In the genomic region with DNA sequence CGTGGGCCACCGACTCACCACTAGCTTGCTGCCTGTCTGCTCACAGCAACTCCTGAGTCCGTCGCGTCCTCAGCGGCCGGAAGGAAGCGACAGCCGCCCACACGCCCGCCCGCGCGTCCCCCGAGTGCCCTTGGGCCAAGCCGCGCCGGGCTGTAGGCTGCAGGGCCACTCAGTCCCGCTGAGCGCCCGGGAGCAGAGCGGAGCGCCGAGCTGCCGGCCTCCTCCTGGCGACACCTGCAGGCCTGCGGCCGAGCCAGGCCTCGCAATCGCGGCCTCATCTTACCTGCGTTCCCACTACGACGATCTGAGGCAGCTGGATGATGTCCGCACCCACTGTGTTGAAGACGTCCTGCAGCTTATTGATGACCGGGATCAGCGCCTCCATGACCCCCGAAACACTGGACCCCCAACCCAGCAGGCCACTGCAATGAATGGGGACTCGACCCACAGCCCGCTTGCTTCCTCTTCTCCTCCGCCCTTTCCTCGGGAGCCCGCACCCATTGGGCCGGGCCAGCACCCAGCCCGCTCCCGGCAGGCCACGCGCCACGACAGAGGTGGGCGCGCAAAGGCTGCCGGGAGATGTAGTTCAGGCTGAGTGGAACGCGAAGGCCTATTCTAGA, we compare ENCODE assay signal across 8 mouse cellular contexts. TPM values are rescaled to one million over a fixed set of nuclear protein-coding genes. Genes with fewer than 3 reads are reported as not detected.
DNase-seq lines count a peak whose midpoint lies in the region; ATAC-seq and TF ChIP-seq lines count a peak whose summit lies in the region.

Gene Dnm1l, minus strand, starts transcription at position 479 of the 620 bp plus-strand sequence.

- H3ac ChIP-seq in C2C12 (ENCODE audit: control insufficient read depth, insufficient read length, low read depth) (peak within 1 kb of the TSS; percentile 97), myocyte (ENCODE audit: control insufficient read depth, insufficient read length) (peak within 1 kb of the TSS; percentile 15)

- peak; percentile 97 for DNase-seq in brain, embryonic 14.5 days (ENCODE audit: low read depth)
- peak; percentile 86 for DNase-seq in liver, adult 2 months (ENCODE audit: extremely low read depth, low read depth, low spot score)
- peak; percentile 92 for DNase-seq in splenic B cell, adult 2 months (ENCODE audit: low read depth, low spot score)

- TF ChIP-seq CTCF in C2C12 (IDR thresholded peaks at IDR 0.05; ENCODE audit: control insufficient read depth, insufficient read depth, insufficient read length), result peak; percentile 10
- TF ChIP-seq CTCF in brain, embryonic 14.5 days (IDR thresholded peaks at IDR 0.05; ENCODE audit: borderline replicate concordance, extremely low read depth, insufficient read depth, insufficient read length), result peak; percentile 31; the same call in 1 of the 2 replicates
- TF ChIP-seq CTCF in liver, adult 2 months (IDR thresholded peaks at IDR 0.05; ENCODE audit: low read depth, low read length), result peak; percentile 24; the same call in 1 of the 2 replicates

- peak within 1 kb of the TSS; percentile 95 for H3K9ac ChIP-seq in heart, embryonic 11.5 days (ENCODE audit: low read depth, low read length)
- peak within 1 kb of the TSS; percentile 94 for H3K9ac ChIP-seq in kidney, embryonic 16.5 days (replicated peaks; ENCODE audit: low read length)
- H3K9ac ChIP-seq in liver, adult 2 months (ENCODE audit: low read depth, low read length), result peak within 1 kb of the TSS; percentile 86

- no peaks in the 10 kb centered on the region for H3K9me3 ChIP-seq in erythroblast, embryonic 14.5 days (ENCODE audit: control insufficient read depth, low read length)
- H3K9me3 ChIP-seq in heart, embryonic 11.5 days (replicated peaks; ENCODE audit: control insufficient read depth, low read length), result no peaks in the 10 kb centered on the region
- H3K9me3 ChIP-seq in kidney, embryonic 16.5 days (ENCODE audit: low read length), result no peaks in the 10 kb centered on the region

- peak within 1 kb of the TSS; percentile 63 for H3K4me2 ChIP-seq in heart, embryonic 11.5 days
- H3K4me2 ChIP-seq in kidney, embryonic 16.5 days (replicated peaks; ENCODE audit: low read depth, low read length), result peak within 1 kb of the TSS; percentile 73
- peak within 1 kb of the TSS; percentile 88 for H3K4me2 ChIP-seq in myocyte (ENCODE audit: low read depth)

- H3K4me3 ChIP-seq in C2C12 (ENCODE audit: insufficient read depth, poor library complexity, severe bottlenecking), result peak within 1 kb of the TSS; percentile 75
- H3K4me3 ChIP-seq in erythroblast, embryonic 14.5 days (replicated peaks), result peak within 1 kb of the TSS; percentile 91
- peak within 1 kb of the TSS; percentile 80 for H3K4me3 ChIP-seq in heart, embryonic 11.5 days (ENCODE audit: low read depth, low read length)
- H3K4me3 ChIP-seq in kidney, embryonic 16.5 days (ENCODE audit: low read length), result peak within 1 kb of the TSS; percentile 92
- peak within 1 kb of the TSS; percentile 97 for H3K4me3 ChIP-seq in liver, adult 2 months (ENCODE audit: insufficient read depth, low read depth, low read length)
- peak within 1 kb of the TSS; percentile 86 for H3K4me3 ChIP-seq in myocyte

- peak; percentile 99 for ATAC-seq in heart, embryonic 11.5 days (replicated peaks; ENCODE audit: insufficient number of reproducible peaks, low FRiP score, low TSS enrichment)
- peak; percentile 100 for ATAC-seq in kidney, embryonic 16.5 days (ENCODE audit: low FRiP score, low TSS enrichment)

- TF ChIP-seq POLR2A in brain, embryonic 14.5 days (IDR thresholded peaks at IDR 0.05; ENCODE audit: borderline replicate concordance, extremely low read depth, insufficient read depth, insufficient read length, poor library complexity, severe bottlenecking), result peak; percentile 58
- TF ChIP-seq POLR2A in liver, adult 2 months (IDR thresholded peaks at IDR 0.05; ENCODE audit: extremely low read depth, insufficient read depth, low read length), result peak; percentile 64; the same call in 1 of the 2 replicates
- peak; percentile 69 for TF ChIP-seq POLR2A in myocyte (IDR thresholded peaks at IDR 0.05; ENCODE audit: insufficient read length, low read depth)

- WGBS in heart, embryonic 11.5 days (ENCODE audit: insufficient replicate concordance), result under 1% methylated on average over 55 of the region's 55 CpGs
- under 1% methylated on average over 55 of the region's 55 CpGs for WGBS in kidney, embryonic 16.5 days
- under 1% methylated on average over 55 of the region's 55 CpGs for WGBS in liver, adult 2 months

- H3K27me3 ChIP-seq in C2C12 (ENCODE audit: control insufficient read depth, insufficient read depth, insufficient read length) (no peaks in the 10 kb centered on the region), myocyte (ENCODE audit: control insufficient read depth, insufficient read depth, insufficient read length) (no peaks in the 10 kb centered on the region)
- H3K27me3 ChIP-seq in erythroblast, embryonic 14.5 days (ENCODE audit: control insufficient read depth), result no peaks in the 10 kb centered on the region
- H3K27me3 ChIP-seq in heart, embryonic 11.5 days (ENCODE audit: control insufficient read depth, insufficient read depth, low read length), result no peaks in the 10 kb centered on the region
- H3K27me3 ChIP-seq in kidney, embryonic 16.5 days (ENCODE audit: insufficient read depth, low read length), result no peaks in the 10 kb centered on the region
- H3K27me3 ChIP-seq in liver, adult 2 months (ENCODE audit: control insufficient read depth, insufficient read depth, low read length), result no peaks in the 10 kb centered on the region
- H3K27me3 ChIP-seq in splenic B cell, adult 2 months (ENCODE audit: control insufficient read depth, insufficient read depth, low read length, poor library complexity, severe bottlenecking), result no peaks in the 10 kb centered on the region

- H3K79me2 ChIP-seq in C2C12 (ENCODE audit: control insufficient read depth, insufficient read depth) (peaks cover 52% of the 10 kb centered on the region), myocyte (ENCODE audit: control insufficient read depth, insufficient read depth) (peaks cover 48% of the 10 kb centered on the region)
- H3K79me2 ChIP-seq in liver, adult 2 months (ENCODE audit: control insufficient read depth, insufficient read depth, low read length), result peaks cover 7% of the 10 kb centered on the region; the same call in 1 of the 2 replicates

- H3K79me3 ChIP-seq in C2C12 (ENCODE audit: low read depth), result peaks cover 48% of the 10 kb centered on the region

- H3K36me3 ChIP-seq in C2C12 (ENCODE audit: control insufficient read depth, insufficient read depth), result peaks cover under 1% of the 10 kb centered on the region
- H3K36me3 ChIP-seq in erythroblast, embryonic 14.5 days (ENCODE audit: control insufficient read depth), result peaks cover 2% of the 10 kb centered on the region; the same call in 1 of the 2 replicates
- no peaks in the 10 kb centered on the region for H3K36me3 ChIP-seq in heart, embryonic 11.5 days (ENCODE audit: control insufficient read depth, insufficient read depth, low read length)
- H3K36me3 ChIP-seq in kidney, embryonic 16.5 days (ENCODE audit: insufficient read depth, low read length), result 0 out of 2 replicates have a peak, but pooled peaks cover 2% of the 10 kb centered on the region
- H3K36me3 ChIP-seq in liver, adult 2 months (ENCODE audit: control insufficient read depth, insufficient read depth, low read length), result no peaks in the 10 kb centered on the region
- no peaks in the 10 kb centered on the region for H3K36me3 ChIP-seq in myocyte (ENCODE audit: control insufficient read depth, insufficient read depth)
- no peaks in the 10 kb centered on the region for H3K36me3 ChIP-seq in splenic B cell, adult 2 months (ENCODE audit: control insufficient read depth, insufficient read depth, low read length, poor library complexity, severe bottlenecking)

- peak within 1 kb of the TSS; percentile 98 for H3K27ac ChIP-seq in heart, embryonic 11.5 days (ENCODE audit: low read depth, low read length)
- H3K27ac ChIP-seq in kidney, embryonic 16.5 days (ENCODE audit: low read length), result peak within 1 kb of the TSS; percentile 88
- peak within 1 kb of the TSS; percentile 69 for H3K27ac ChIP-seq in liver, adult 2 months (replicated peaks; ENCODE audit: insufficient read depth, low read depth, low read length)

- peaks cover 20% of the 10 kb centered on the region for H3K4me1 ChIP-seq in erythroblast, embryonic 14.5 days (ENCODE audit: control insufficient read depth)
- no peaks in the 10 kb centered on the region for H3K4me1 ChIP-seq in heart, embryonic 11.5 days (ENCODE audit: control insufficient read depth, insufficient read depth, low read length)
- 0 out of 2 replicates have a peak, but pooled peaks cover 6% of the 10 kb centered on the region for H3K4me1 ChIP-seq in kidney, embryonic 16.5 days (ENCODE audit: insufficient read depth, low read length)
- peaks cover 6% of the 10 kb centered on the region; the same call in 1 of the 2 replicates for H3K4me1 ChIP-seq in liver, adult 2 months (ENCODE audit: control insufficient read depth, insufficient read depth, low read length)

TF ChIP-seq in C2C12, 6 proteins besides CTCF, POLR2A, EP300 and RAD21:
- TF ChIP-seq USF1 (IDR thresholded peaks at IDR 0.05; ENCODE audit: low read depth), result no peak
- TF ChIP-seq MAX (IDR thresholded peaks at IDR 0.05), result peak; percentile 13

TF ChIP-seq in myocyte, 11 proteins besides CTCF, POLR2A, EP300 and RAD21:
- peak; percentile 75 for TF ChIP-seq POLR2AphosphoS2 (IDR thresholded peaks at IDR 0.05; ENCODE audit: insufficient read length, low read depth)
- TF ChIP-seq MYOG (IDR thresholded peaks at IDR 0.05; ENCODE audit: control insufficient read depth in 1 of 3, insufficient read depth in 1 of 3, insufficient read length in 2 of 3, low read depth in 2 of 3), result peak in 1 of 3 experiments; percentile 26
- TF ChIP-seq USF1 (IDR thresholded peaks at IDR 0.05; ENCODE audit: low read depth), result no peak
- TF ChIP-seq REST (IDR thresholded peaks at IDR 0.05; ENCODE audit: insufficient read depth, insufficient read length), result no peak
- TF ChIP-seq MAX (IDR thresholded peaks at IDR 0.05; ENCODE audit: low read depth), result no peak

RNA-seq across cellular contexts. Expression of gene Dnm1l, which starts in this region (rescaled TPM):
- polyA plus RNA-seq in C2C12 (2012; fragmentation: generic; extraction: Trizol) (12.4 TPM), myocyte (2012; fragmentation: generic; extraction: Trizol) (19.2 TPM)
- polyA plus RNA-seq in brain, embryonic 14.5 days (2012; rRNA removed), result 62.1 and 81.2 TPM in 2 replicates
- polyA plus RNA-seq in erythroblast, embryonic 14.5 days (2012), result 0.73 and 0.76 TPM in 2 replicates
- 75.9 and 83.4 TPM in 2 replicates for polyA plus RNA-seq in heart, embryonic 11.5 days (2014; fragmentation: Nextera tagmentation; extraction: Ambion mirVana)
- 56.3 and 61.2 TPM in 2 replicates for polyA plus RNA-seq in kidney, embryonic 16.5 days (2015; fragmentation: Nextera tagmentation; extraction: Ambion mirVana)
- total RNA-seq in liver, adult 2 months (2014; rRNA removed), result 29.5 and 30.5 TPM in 2 replicates
- polyA plus RNA-seq in liver, adult 2 months (2012; rRNA removed), result 5.0 TPM in 2 replicates

Comparison
In these comparisons a context has a peak if more than half of its experiments do, and no peak if none do; other contexts are left out.
1. Peak in every context shown above with its lines: DNase-seq, ATAC-seq, H3K4me3 ChIP-seq and H3K27ac ChIP-seq.